Mouse (Mus musculus) midbrain, postnatal 0 days (tissue): Measurements from ENCODE around the gene Trappc6b. TPM values are rescaled to one million over a fixed set of nuclear protein-coding genes. Genes with fewer than 3 reads are reported as not detected.

Experiments used
- ATAC-seq: fragments of 200-750 bp; cut with Nextera tagmentation; 2 replicates; pipeline ENCODE4 v1.8.0; 2017; ENCODE audit warnings: moderate number of reproducible peaks, mild to moderate bottlenecking, moderate TSS enrichment, moderate library complexity; ENCODE audit not compliant: low FRiP score
- DNase-seq: peaks from one replicate; pipeline ENCODE4 v3.0.0-alpha.2; 2015; ENCODE audit warnings: low spot score
- H3K27ac ChIP-seq: fragments of 300-500 bp; sonication (generic); 2 replicates; pipeline ENCODE4 v1.5.1; 2014; ENCODE audit warnings: low read depth, mild to moderate bottlenecking, low read length, mixed read lengths
- H3K27me3 ChIP-seq: fragments of 300-500 bp; sonication (generic); 2 replicates; pipeline ENCODE4 v1.6.1; 2014; ENCODE audit warnings: low read length, control low read depth, mixed read lengths; ENCODE audit not compliant: insufficient read depth
- H3K36me3 ChIP-seq: fragments of 300-500 bp; sonication (generic); 2 replicates; pipeline ENCODE4 v1.6.1; 2014; ENCODE audit warnings: low read length, control low read depth, mixed read lengths; ENCODE audit not compliant: insufficient read depth
- H3K4me1 ChIP-seq: fragments of 300-500 bp; sonication (generic); 2 replicates; pipeline ENCODE4 v1.6.1; 2014; ENCODE audit warnings: mild to moderate bottlenecking, control low read depth, antibody characterized with exemption, low read length, mixed read lengths; ENCODE audit not compliant: insufficient read depth
- H3K4me2 ChIP-seq: fragments of 300-500 bp; sonication (generic); 2 replicates; pipeline ENCODE4 v1.6.1; 2014; ENCODE audit warnings: low read depth, mild to moderate bottlenecking, low read length, mixed read lengths; ENCODE audit not compliant: poor library complexity, severe bottlenecking
- H3K4me3 ChIP-seq: fragments of 300-500 bp; sonication (generic); 2 replicates; pipeline ENCODE4 v1.5.1; 2014; ENCODE audit warnings: low read depth, mild to moderate bottlenecking, low read length, moderate library complexity
- H3K9ac ChIP-seq: fragments of 300-500 bp; sonication (generic); replicated peaks from 2 replicates; pipeline ENCODE4 v1.6.1; 2014; ENCODE audit warnings: mild to moderate bottlenecking, low read length, moderate library complexity, mixed read lengths; ENCODE audit not compliant: poor library complexity, severe bottlenecking
- H3K9me3 ChIP-seq: fragments of 300-500 bp; sonication (generic); 2 replicates; pipeline ENCODE4 v1.6.1; 2016; ENCODE audit warnings: low read length, control low read depth
- CTCF ChIP-seq: IDR thresholded peaks from 2 replicates; pipeline ENCODE4 v1.5.1; 2016; ENCODE audit warnings: antibody characterized with exemption, mild to moderate bottlenecking
- WGBS: fragments of 180-500 bp; shearing (Covaris S2); extraction: QIAGEN DNeasy Blood & Tissue Kit; methylation state at CpG from one replicate; pipeline ENCODE4 v1.1.7; 2014; 5-methylcytosine and 5-hydroxymethylcytosine counted together
- polyA plus RNA-seq: library from polyadenylated mRNA; unstranded; fragments of >200 nt; fragmentation: Nextera tagmentation; extraction: Ambion mirVana; gene quantifications from 2 replicates; pipeline ENCODE4 v1.2.1, GENCODE M21; 2015
- total RNA-seq: library from RNA; depleted of rRNA; stranded (reverse); fragments of >200 nt; gene quantifications from 2 replicates; pipeline ENCODE4 v1.2.3, GENCODE M21; 2014

Trappc6b gene
- total and polyA plus RNA-seq, 2 experiments from 2014 or later: 72.7 to 181 TPM

DNA sequence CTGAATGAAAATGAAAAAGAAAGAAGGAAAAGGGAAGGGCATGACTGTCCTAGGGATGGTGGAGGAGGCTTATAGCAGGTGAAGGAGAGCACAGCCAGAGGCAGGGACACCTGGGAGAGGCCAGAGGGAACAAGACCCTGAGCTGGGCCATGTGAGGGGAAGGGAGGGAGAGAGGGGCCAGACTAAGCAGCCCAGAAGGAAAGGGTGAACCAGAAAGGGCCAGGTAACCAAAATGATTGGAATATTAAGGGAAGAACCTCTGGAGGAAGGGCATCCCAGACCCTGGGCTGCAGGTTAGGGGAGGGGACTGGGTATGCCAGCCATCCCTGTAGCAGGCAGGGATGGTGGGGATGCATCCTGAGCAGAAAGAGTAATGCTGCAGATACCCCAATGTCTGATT, 7.3 kb downstream of the Trappc6b start:
- Histone ChIP-seq H3K9me3 (no peaks in the 10 kb centered on the region), H3K9ac (no peak overlapping the region), H3K36me3 (peaks cover 6% of the 10 kb centered on the region; the same call in 1 of the 2 replicates), H3K4me3 (no peak overlapping the region), H3K27ac (no peak overlapping the region), H3K27me3 (no peaks in the 10 kb centered on the region), H3K4me1 (0 out of 2 replicates have a peak, but pooled peaks cover under 1% of the 10 kb centered on the region), H3K4me2 (no peak overlapping the region)
- DNase-seq (no peak), ATAC-seq (no peak)
- no peak for TF ChIP-seq CTCF

- Histone ChIP-seq H3K4me1 (no peaks in the 10 kb centered on the region), H3K27me3 (no peaks in the 10 kb centered on the region), H3K9me3 (no peaks in the 10 kb centered on the region), H3K4me3 (no peak overlapping the region), H3K27ac (no peak overlapping the region), H3K4me2 (no peak overlapping the region), H3K9ac (no peak overlapping the region), H3K36me3 (peaks cover 8% of the 10 kb centered on the region; the same call in 1 of the 2 replicates)
- TF ChIP-seq CTCF: no peak
- no peak for DNase-seq
- 91% methylated on average over 5 of the region's 5 CpGs for WGBS
- no peak for ATAC-seq
Observed at GRCm38 (mm10) chr12:59053166-59053565, 8.1 kb downstream of the Trappc6b start.

- no peak for DNase-seq
- no peak overlapping the region for H3K4me2 ChIP-seq
- ATAC-seq: no peak
- peaks cover 8% of the 10 kb centered on the region; the same call in 1 of the 2 replicates for H3K36me3 ChIP-seq
- no peak overlapping the region for H3K4me3 ChIP-seq
- H3K27me3 ChIP-seq: no peaks in the 10 kb centered on the region
- H3K4me1 ChIP-seq: no peaks in the 10 kb centered on the region
- no peak overlapping the region for H3K27ac ChIP-seq
- H3K9me3 ChIP-seq: no peaks in the 10 kb centered on the region
- 98% methylated on average over 3 of the region's 3 CpGs for WGBS
- H3K9ac ChIP-seq: no peak overlapping the region
- TF ChIP-seq CTCF: no peak
Observed at GRCm38 (mm10) chr12:59052470-59052869, 8.8 kb downstream of the Trappc6b start.

- H3K4me3 ChIP-seq: no peak overlapping the region
- ATAC-seq: no peak
- no peak overlapping the region for H3K27ac ChIP-seq
- TF ChIP-seq CTCF: no peak
- peaks cover 15% of the 10 kb centered on the region; the same call in 1 of the 2 replicates for H3K36me3 ChIP-seq
- DNase-seq: peak; percentile 7
- H3K9ac ChIP-seq: no peak overlapping the region
- H3K27me3 ChIP-seq: no peaks in the 10 kb centered on the region
- no peaks in the 10 kb centered on the region for H3K4me1 ChIP-seq
- WGBS: 38% methylated on average over 7 of the region's 7 CpGs
- no peaks in the 10 kb centered on the region for H3K9me3 ChIP-seq
- H3K4me2 ChIP-seq: no peak overlapping the region
Observed at GRCm38 (mm10) chr12:59040851-59041250, 20.4 kb downstream of the Trappc6b start.

DNA sequence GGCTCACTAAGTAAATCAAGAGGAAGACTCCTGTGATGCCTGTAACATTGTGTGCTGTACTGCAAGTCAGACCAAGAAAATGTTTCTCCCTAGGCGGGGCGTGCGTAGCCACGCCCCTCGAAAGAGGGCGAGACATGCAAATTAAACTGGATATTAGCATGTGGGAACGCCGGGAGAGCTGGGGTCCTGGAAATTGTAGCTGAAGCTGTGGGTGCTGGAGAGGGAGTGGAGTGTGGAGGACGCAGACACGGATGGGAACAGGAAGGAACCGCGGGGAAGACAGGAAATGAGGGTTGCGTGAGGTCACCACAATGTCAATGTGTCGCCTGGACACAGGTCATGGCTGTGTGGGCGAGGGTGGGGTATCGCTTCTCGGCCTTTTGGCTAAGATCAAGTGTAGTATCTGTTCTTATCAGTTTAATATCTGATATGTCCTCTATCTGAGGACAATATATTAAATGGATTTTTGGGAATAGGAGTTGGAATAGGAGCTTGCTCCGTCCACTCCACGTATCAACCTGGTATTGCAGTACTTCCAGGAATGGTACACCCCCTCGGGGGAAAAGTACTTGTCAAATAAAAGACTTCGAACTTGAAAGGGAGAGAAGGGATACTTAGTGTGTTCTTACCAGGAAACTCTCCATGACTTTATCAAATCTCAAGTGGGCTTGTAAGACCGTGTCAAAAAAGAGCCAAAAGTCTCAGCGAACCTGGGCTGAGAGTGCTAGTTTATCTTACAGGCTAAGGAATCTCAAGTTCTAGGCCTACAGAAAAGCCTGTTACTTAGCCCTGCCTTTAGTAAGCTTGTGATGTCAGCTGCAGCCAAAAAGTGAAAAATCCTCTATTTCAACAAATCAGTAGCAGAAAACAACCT, 21.1 kb downstream of the Trappc6b start:
- Histone ChIP-seq H3K27ac (peak overlapping the region; percentile 19; the same call in 1 of the 2 replicates), H3K4me1 (no peaks in the 10 kb centered on the region), H3K36me3 (peaks cover 15% of the 10 kb centered on the region; the same call in 1 of the 2 replicates), H3K9me3 (no peaks in the 10 kb centered on the region), H3K9ac (no peak overlapping the region), H3K4me2 (peak overlapping the region; percentile 2; the same call in 1 of the 2 replicates), H3K4me3 (no peak overlapping the region), H3K27me3 (no peaks in the 10 kb centered on the region)
- ATAC-seq: peak; percentile 77
- TF ChIP-seq CTCF: no peak
- WGBS: 6% methylated on average over 23 of the region's 23 CpGs
- DNase-seq: peak; percentile 57
